Mouse (Mus musculus): ENCODE data around the gene Zkscan2. TPM values are rescaled to one million over a fixed set of nuclear protein-coding genes. Genes with fewer than 3 reads are reported as not detected.

The Zkscan2 gene
- 2.0 and 3.9 TPM in 2 replicates for polyA plus RNA-seq (2011; ENCODE audit: insufficient read depth, insufficient read length, low read depth, missing spikeins)

DNA sequence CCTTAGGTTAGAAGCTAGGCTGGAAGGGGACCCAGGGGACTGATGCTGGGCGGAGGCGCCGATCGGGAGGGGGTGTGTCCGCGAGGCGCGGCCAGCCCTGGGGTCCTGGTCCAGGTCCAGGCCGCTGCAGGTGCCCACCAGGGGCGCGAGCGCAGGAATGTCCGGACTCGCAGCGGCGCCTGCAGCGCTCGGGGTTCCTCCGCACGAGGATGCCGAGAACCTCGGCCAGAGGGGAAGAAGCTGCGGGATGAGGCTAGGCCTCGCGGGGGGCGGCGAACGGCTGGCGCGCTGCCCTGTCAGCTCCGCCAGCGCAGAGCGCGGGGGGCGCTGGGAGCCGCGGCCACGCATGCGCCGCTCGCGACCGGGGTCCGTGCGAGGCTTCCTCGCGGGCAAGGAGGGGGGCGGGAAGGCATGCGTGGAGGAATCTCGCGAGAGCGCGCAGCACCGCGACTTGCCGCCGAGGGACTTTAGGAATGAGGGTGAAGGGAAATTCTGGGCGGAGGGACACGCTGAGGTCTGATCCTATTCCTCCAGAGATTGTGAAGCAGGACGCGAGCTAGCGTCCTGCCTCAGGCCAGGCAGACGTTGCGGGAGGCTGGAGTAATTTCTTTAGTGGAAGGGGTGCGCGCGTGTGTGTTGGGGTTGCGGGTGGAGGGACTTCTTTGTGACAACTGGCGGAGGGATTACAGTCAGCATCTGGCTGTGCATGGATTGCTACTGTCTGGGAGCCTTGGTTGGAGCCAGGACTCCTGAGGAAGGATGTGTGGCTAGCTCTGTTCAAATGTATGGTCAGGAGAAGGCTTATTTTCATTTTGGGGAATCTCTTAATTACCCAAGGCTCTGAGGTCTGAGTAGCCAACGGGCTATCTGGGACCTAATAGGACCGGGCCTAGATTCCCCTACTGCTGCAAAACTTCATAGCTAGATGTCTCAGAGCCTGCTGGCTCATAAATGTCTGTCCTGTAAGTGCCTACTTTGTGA, at the start of gene Zkscan2:
Gene Zkscan2 (minus strand): TSS at position 211 of the 981 bp plus-strand sequence.
- Histone ChIP-seq H3K27ac (ENCODE audit: insufficient read depth, low read length) (no peak within 1 kb of the TSS), H3K27me3 (ENCODE audit: control insufficient read depth, insufficient read depth, low read length, poor library complexity, severe bottlenecking) (peaks cover 2% of the 10 kb centered on the region; the same call in 1 of the 2 replicates), H3K4me1 (ENCODE audit: control insufficient read depth, insufficient read depth, low read length) (no peaks in the 10 kb centered on the region), H3K4me3 (ENCODE audit: low read depth, low read length) (peak within 1 kb of the TSS; percentile 97), H3K36me3 (ENCODE audit: control insufficient read depth, insufficient read depth, low read length, poor library complexity, severe bottlenecking) (no peaks in the 10 kb centered on the region), H3K9me3 (replicated peaks; ENCODE audit: control insufficient read depth, insufficient read depth, low read length, poor library complexity, severe bottlenecking) (no peaks in the 10 kb centered on the region), H3K9ac (ENCODE audit: low read depth, poor library complexity, severe bottlenecking) (peak within 1 kb of the TSS; percentile 81)
- TF ChIP-seq POLR2A (IDR thresholded peaks at IDR 0.05; ENCODE audit: insufficient read depth, low read length) (no peak), EP300 (IDR thresholded peaks at IDR 0.05; ENCODE audit: insufficient read depth, low read depth, low read length) (no peak), CTCF (IDR thresholded peaks at IDR 0.05; ENCODE audit: low read depth, low read length) (no peak)

DNA sequence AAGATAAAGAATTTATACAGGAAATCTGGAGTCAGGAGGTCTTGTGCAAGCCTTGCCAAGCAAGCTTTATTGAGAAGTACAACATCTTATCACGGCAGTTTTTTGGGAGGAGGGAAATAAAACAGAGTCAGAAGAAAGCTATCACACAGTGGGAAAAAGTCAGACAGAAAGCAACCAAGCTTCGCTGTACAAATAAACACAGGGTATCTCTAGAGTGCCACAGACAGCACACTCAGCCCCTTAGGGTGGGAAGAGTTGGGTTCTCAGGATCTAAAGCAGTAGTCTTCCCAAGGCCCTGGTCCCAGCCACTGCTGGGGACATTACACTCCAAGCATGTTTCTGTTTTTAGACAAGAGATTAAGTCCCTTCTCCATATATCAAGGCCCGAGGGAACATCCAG, 28.9 kb upstream of the Zkscan2 start:
- Histone ChIP-seq H3K27ac (ENCODE audit: insufficient read depth, low read length) (no peak overlapping the region), H3K36me3 (ENCODE audit: control insufficient read depth, insufficient read depth, low read length, poor library complexity, severe bottlenecking) (no peaks in the 10 kb centered on the region), H3K27me3 (ENCODE audit: control insufficient read depth, insufficient read depth, low read length, poor library complexity, severe bottlenecking) (no peaks in the 10 kb centered on the region), H3K4me3 (ENCODE audit: low read depth, low read length) (no peak overlapping the region), H3K9me3 (replicated peaks; ENCODE audit: control insufficient read depth, insufficient read depth, low read length, poor library complexity, severe bottlenecking) (no peaks in the 10 kb centered on the region), H3K9ac (ENCODE audit: low read depth, poor library complexity, severe bottlenecking) (no peak overlapping the region), H3K4me1 (ENCODE audit: control insufficient read depth, insufficient read depth, low read length) (no peaks in the 10 kb centered on the region)
- TF ChIP-seq CTCF (IDR thresholded peaks at IDR 0.05; ENCODE audit: low read depth, low read length) (no peak), POLR2A (IDR thresholded peaks at IDR 0.05; ENCODE audit: insufficient read depth, low read length) (no peak), EP300 (IDR thresholded peaks at IDR 0.05; ENCODE audit: insufficient read depth, low read depth, low read length) (no peak)

DNA sequence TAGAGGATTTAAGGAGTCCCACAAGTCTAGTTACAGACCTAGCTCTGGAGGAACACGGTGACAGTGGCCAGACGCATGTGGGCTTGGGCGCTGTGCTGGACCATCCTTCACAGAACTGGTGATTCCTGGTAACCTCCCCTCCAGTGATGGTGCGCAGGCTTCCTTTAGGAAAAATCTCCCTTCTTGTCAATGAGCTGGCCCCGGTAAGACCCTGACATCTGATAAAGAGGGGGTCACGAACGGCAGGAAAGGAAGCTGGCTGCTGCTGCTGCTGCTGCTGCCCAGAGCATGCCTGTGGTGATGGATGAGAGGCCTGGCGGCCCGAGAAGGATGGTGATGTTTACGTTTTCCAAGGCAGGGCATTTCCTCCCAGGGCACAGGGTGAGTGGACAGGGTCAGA, 25.5 kb upstream of the Zkscan2 start:
- no peak for TF ChIP-seq POLR2A (IDR thresholded peaks at IDR 0.05; ENCODE audit: insufficient read depth, low read length)
- TF ChIP-seq CTCF (IDR thresholded peaks at IDR 0.05; ENCODE audit: low read depth, low read length) = no peak
- TF ChIP-seq EP300 (IDR thresholded peaks at IDR 0.05; ENCODE audit: insufficient read depth, low read depth, low read length) = no peak
- no peak overlapping the region for H3K27ac ChIP-seq (ENCODE audit: insufficient read depth, low read length)
- no peak overlapping the region for H3K4me3 ChIP-seq (ENCODE audit: low read depth, low read length)
- no peaks in the 10 kb centered on the region for H3K36me3 ChIP-seq (ENCODE audit: control insufficient read depth, insufficient read depth, low read length, poor library complexity, severe bottlenecking)
- H3K4me1 ChIP-seq (ENCODE audit: control insufficient read depth, insufficient read depth, low read length) = no peaks in the 10 kb centered on the region
- H3K9ac ChIP-seq (ENCODE audit: low read depth, poor library complexity, severe bottlenecking) = no peak overlapping the region
- H3K9me3 ChIP-seq (replicated peaks; ENCODE audit: control insufficient read depth, insufficient read depth, low read length, poor library complexity, severe bottlenecking) = no peaks in the 10 kb centered on the region
- no peaks in the 10 kb centered on the region for H3K27me3 ChIP-seq (ENCODE audit: control insufficient read depth, insufficient read depth, low read length, poor library complexity, severe bottlenecking)

DNA sequence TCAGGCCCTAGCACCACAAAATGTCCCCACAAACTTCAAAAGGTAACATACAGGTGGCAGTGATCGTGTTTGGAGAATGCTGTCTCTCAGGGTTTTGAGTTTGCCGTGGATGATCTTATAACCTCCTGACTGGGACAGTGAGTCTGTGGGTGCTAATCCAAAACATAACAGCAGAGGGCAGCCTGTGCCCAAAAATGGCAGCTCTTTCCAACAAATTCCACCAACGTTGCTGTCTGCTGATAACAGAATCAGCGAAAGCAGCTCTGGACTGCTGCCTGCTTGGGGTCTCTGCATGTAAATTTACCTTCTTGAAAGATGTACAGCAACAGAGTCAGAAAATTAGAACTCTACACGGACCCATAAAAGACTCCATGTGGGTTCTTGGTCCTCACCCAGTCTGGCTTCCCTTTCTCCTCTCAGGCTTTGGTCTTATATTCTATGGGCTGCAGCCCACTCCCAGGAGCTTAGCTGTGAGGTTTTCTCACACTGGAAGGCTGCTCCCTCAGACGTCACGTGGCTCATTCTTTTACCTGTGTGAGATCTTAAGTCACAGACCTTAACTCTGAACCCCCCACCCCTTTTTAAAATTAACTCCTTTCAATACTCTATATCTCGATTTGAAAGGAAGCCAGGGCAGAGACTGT, 24.1 kb upstream of the Zkscan2 start:
- Histone ChIP-seq H3K27me3 (ENCODE audit: control insufficient read depth, insufficient read depth, low read length, poor library complexity, severe bottlenecking) (no peaks in the 10 kb centered on the region), H3K4me3 (ENCODE audit: low read depth, low read length) (no peak overlapping the region), H3K9me3 (replicated peaks; ENCODE audit: control insufficient read depth, insufficient read depth, low read length, poor library complexity, severe bottlenecking) (no peaks in the 10 kb centered on the region), H3K36me3 (ENCODE audit: control insufficient read depth, insufficient read depth, low read length, poor library complexity, severe bottlenecking) (no peaks in the 10 kb centered on the region), H3K4me1 (ENCODE audit: control insufficient read depth, insufficient read depth, low read length) (no peaks in the 10 kb centered on the region), H3K27ac (ENCODE audit: insufficient read depth, low read length) (no peak overlapping the region), H3K9ac (ENCODE audit: low read depth, poor library complexity, severe bottlenecking) (no peak overlapping the region)
- TF ChIP-seq POLR2A (IDR thresholded peaks at IDR 0.05; ENCODE audit: insufficient read depth, low read length) = no peak
- peak; percentile 52 for TF ChIP-seq CTCF (IDR thresholded peaks at IDR 0.05; ENCODE audit: low read depth, low read length)

DNA sequence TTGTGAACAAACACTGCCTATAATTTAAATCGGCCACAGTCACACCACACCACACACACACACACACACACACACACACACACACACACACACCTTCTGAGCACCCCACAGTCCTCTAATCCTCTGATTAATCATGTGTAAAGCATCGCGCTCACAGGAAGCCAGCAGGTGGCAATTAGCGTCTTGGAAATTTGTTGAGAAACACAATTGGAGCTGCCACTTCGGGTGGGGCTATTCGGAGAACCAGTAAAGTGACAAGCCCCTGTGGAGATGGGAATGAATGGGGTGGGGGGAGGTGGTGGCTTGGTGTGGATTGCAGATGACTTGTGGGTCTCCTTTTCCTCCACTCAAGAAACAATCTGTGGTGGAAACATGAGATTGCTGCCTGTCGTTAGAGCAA, 7.7 kb upstream of the Zkscan2 start:
- Histone ChIP-seq H3K4me1 (ENCODE audit: control insufficient read depth, insufficient read depth, low read length) (no peaks in the 10 kb centered on the region), H3K4me3 (ENCODE audit: low read depth, low read length) (no peak overlapping the region), H3K27me3 (ENCODE audit: control insufficient read depth, insufficient read depth, low read length, poor library complexity, severe bottlenecking) (no peaks in the 10 kb centered on the region), H3K9ac (ENCODE audit: low read depth, poor library complexity, severe bottlenecking) (no peak overlapping the region), H3K27ac (ENCODE audit: insufficient read depth, low read length) (no peak overlapping the region), H3K36me3 (ENCODE audit: control insufficient read depth, insufficient read depth, low read length, poor library complexity, severe bottlenecking) (no peaks in the 10 kb centered on the region), H3K9me3 (replicated peaks; ENCODE audit: control insufficient read depth, insufficient read depth, low read length, poor library complexity, severe bottlenecking) (no peaks in the 10 kb centered on the region)
- no peak for TF ChIP-seq POLR2A (IDR thresholded peaks at IDR 0.05; ENCODE audit: insufficient read depth, low read length)
- TF ChIP-seq CTCF (IDR thresholded peaks at IDR 0.05; ENCODE audit: low read depth, low read length) = no peak
- no peak for TF ChIP-seq EP300 (IDR thresholded peaks at IDR 0.05; ENCODE audit: insufficient read depth, low read depth, low read length)
